Mouse (Mus musculus) lung, postnatal 14 days (tissue): ENCODE measurements around the gene Abcg8.

Source experiments
- DNase-seq: peaks from one replicate; pipeline ENCODE4 v3.0.0; 2021

Gene Abcg8

GRCm38 (mm10) chr17:84714930-84715329 lies 38.8 kb downstream of the Abcg8 start:
- DNase-seq, result no peak

- DNase-seq, result no peak
These were observed 40.3 kb downstream of the Abcg8 start for GRCm38 (mm10) chr17:84716252-84716872.

GRCm38 (mm10) chr17:84717416-84717815 lies 41.3 kb downstream of the Abcg8 start:
- DNase-seq, result no peak

GRCm38 (mm10) chr17:84719105-84719504 lies 43.0 kb downstream of the Abcg8 start:
- DNase-seq, result no peak

- no peak for DNase-seq
These were observed 47.9 kb downstream of the Abcg8 start for GRCm38 (mm10) chr17:84724028-84724427.

- DNase-seq, result no peak
These were observed 49.1 kb downstream of the Abcg8 start for GRCm38 (mm10) chr17:84725163-84725562.

- DNase-seq, result no peak
These were observed 52.3 kb downstream of the Abcg8 start for GRCm38 (mm10) chr17:84728201-84728911.

GRCm38 (mm10) chr17:84729140-84729539 lies 53.0 kb downstream of the Abcg8 start:
- DNase-seq, result no peak

- DNase-seq, result no peak
These were observed 55.3 kb downstream of the Abcg8 start for GRCm38 (mm10) chr17:84731361-84731760.

- no peak for DNase-seq
These were observed 56.5 kb downstream of the Abcg8 start for GRCm38 (mm10) chr17:84732612-84733011.

- DNase-seq, result no peak
These were observed 60.6 kb downstream of the Abcg8 start for GRCm38 (mm10) chr17:84736719-84737118.

- no peak for DNase-seq
These were observed 62.1 kb downstream of the Abcg8 start for GRCm38 (mm10) chr17:84738073-84738797.

- DNase-seq, result no peak
These were observed 68.2 kb downstream of the Abcg8 start for GRCm38 (mm10) chr17:84744256-84744655.

- DNase-seq, result no peak
These were observed 68.9 kb downstream of the Abcg8 start for GRCm38 (mm10) chr17:84745001-84745400.

GRCm38 (mm10) chr17:84747212-84747611 lies 71.1 kb downstream of the Abcg8 start:
- DNase-seq, result no peak

- no peak for DNase-seq
These were observed 72.1 kb downstream of the Abcg8 start for GRCm38 (mm10) chr17:84748152-84748682.

- DNase-seq, result no peak
These were observed 73.2 kb downstream of the Abcg8 start for GRCm38 (mm10) chr17:84749297-84749696.
